Comparison of ENCODE assay signal across 8 mouse cellular contexts in the genomic region with DNA sequence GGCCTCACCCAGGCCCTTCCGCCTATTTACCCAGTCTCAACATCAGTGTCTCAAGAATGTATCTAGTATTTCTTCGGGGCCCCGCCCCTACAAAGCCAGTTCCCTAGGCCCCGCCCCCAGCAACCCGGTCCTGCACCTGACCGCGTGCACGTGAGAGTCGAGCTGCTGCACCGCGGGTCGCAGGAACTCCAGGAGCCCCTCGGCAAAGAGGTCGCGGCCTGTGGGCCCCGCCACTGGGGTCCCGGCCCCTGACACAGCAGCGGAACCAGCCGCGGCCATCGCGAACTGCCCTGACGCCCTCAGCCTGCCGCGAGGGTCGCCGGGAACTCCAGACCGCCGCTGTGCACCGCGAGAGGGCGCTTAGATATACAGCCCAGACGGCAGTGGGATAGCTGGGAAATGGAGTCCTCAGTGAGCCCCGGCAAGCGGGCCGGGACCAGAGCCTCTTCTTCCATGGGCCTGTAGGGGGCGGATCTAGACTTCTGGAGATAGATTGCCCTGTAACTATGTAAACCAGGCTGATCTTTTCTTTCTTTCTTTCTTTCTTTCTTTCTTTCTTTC. TPM values are rescaled to one million over a fixed set of nuclear protein-coding genes. Genes with fewer than 3 reads are reported as not detected.
DNase-seq lines count a peak whose midpoint lies in the region; ATAC-seq lines count a peak whose summit lies in the region.

Gene Snapin (minus strand): TSS at position 338 of the 561 bp plus-strand sequence.

- DNase-seq in Muller cell, postnatal 12 days (ENCODE audit: inconsistent ontology term): peak; percentile 95
- peak; percentile 94 for DNase-seq in cerebellum, adult 9-11 months
- peak; percentile 89 to 96 for DNase-seq in frontal cortex, postnatal 10 days (ENCODE audit: low spot score in 2 of 2)
- peak; percentile 95 to 96 for DNase-seq in layer of hippocampus, postnatal 14 days (ENCODE audit: low spot score in 2 of 2)
- peak; percentile 97 for DNase-seq in lung, postnatal 14 days
- DNase-seq in retina, adult 2 months (ENCODE audit: low read depth, low spot score): peak; percentile 84
- peak; percentile 95 to 96 for DNase-seq in thymus, postnatal 36 days

- H3K27me3 ChIP-seq in hindbrain, embryonic 12.5 days: no peaks in the 10 kb centered on the region

- peak within 1 kb of the TSS; percentile 71 for H3K4me3 ChIP-seq in hindbrain, embryonic 12.5 days

- H3K27ac ChIP-seq in hindbrain, embryonic 12.5 days: peak within 1 kb of the TSS; percentile 58; the same call in 1 of the 2 replicates

- 1% methylated on average over 36 of the region's 37 CpGs for WGBS in hindbrain, embryonic 12.5 days

- peak within 1 kb of the TSS; percentile 67 for H3K9ac ChIP-seq in hindbrain, embryonic 12.5 days

- peaks cover 6% of the 10 kb centered on the region for H3K4me1 ChIP-seq in hindbrain, embryonic 12.5 days

- H3K9me3 ChIP-seq in hindbrain, embryonic 12.5 days (replicated peaks): no peaks in the 10 kb centered on the region

- ATAC-seq in hindbrain, embryonic 12.5 days (ENCODE audit: low FRiP score): peak; percentile 98

- peaks cover 43% of the 10 kb centered on the region for H3K36me3 ChIP-seq in hindbrain, embryonic 12.5 days

- H3K4me2 ChIP-seq in hindbrain, embryonic 12.5 days (replicated peaks): peak within 1 kb of the TSS; percentile 62

RNA-seq across cellular contexts. Expression of gene Snapin, which starts in this region (rescaled TPM):
- 80.6 and 89.5 TPM in 2 replicates for polyA plus RNA-seq in hindbrain, embryonic 12.5 days (2016; fragmentation: Nextera tagmentation; extraction: Ambion mirVana)
- 10 to 100 TPM; 47.0 to 51.7 TPM for total RNA-seq in layer of hippocampus, postnatal 14 days (2021)

Comparison
In these comparisons a context has a peak if more than half of its experiments do, and no peak if none do; other contexts are left out.
1. Peak in every context shown above with its lines: DNase-seq, ATAC-seq, H3K4me3 ChIP-seq and H3K27ac ChIP-seq.